Mouse (Mus musculus) neural tube, embryonic 11.5 days (tissue): Measurements from ENCODE around the gene Srsf5. TPM values are rescaled to one million over a fixed set of nuclear protein-coding genes. Genes with fewer than 3 reads are reported as not detected.
"Not testable (repeated sequence)": the region's sequence is repeated elsewhere in the genome, so short reads cannot be mapped to it uniquely, and the experiment has no call there.

Source experiments
- ATAC-seq: fragments of 200-750 bp; cut with Nextera tagmentation; 2 replicates; pipeline ENCODE4 v1.8.0; 2017; ENCODE audit warnings: moderate number of reproducible peaks, mild to moderate bottlenecking, moderate TSS enrichment, moderate library complexity; ENCODE audit not compliant: insufficient read depth, low FRiP score, low TSS enrichment
- DNase-seq: peaks from one replicate; pipeline ENCODE4 v3.0.0-alpha.2; 2015; ENCODE audit warnings: low spot score
- H3K27ac ChIP-seq: fragments of 300-500 bp; sonication (generic); 2 replicates; pipeline ENCODE4 v1.5.1; 2014; ENCODE audit warnings: low read depth, mild to moderate bottlenecking, low read length
- H3K27me3 ChIP-seq: fragments of 300-500 bp; sonication (generic); 2 replicates; pipeline ENCODE4 v1.6.1; 2014; ENCODE audit warnings: mild to moderate bottlenecking, low read length, mixed read lengths; ENCODE audit not compliant: control insufficient read depth, insufficient read depth
- H3K36me3 ChIP-seq: fragments of 300-500 bp; sonication (generic); 2 replicates; pipeline ENCODE4 v1.6.1; 2014; ENCODE audit warnings: mild to moderate bottlenecking, low read length, moderate library complexity, mixed read lengths; ENCODE audit not compliant: control insufficient read depth, insufficient read depth
- H3K4me1 ChIP-seq: fragments of 300-500 bp; sonication (generic); 2 replicates; pipeline ENCODE4 v1.6.1; 2014; ENCODE audit warnings: low read length, mixed read lengths; ENCODE audit not compliant: control insufficient read depth, insufficient read depth
- H3K4me2 ChIP-seq: fragments of 300-500 bp; sonication (generic); 2 replicates; pipeline ENCODE4 v1.6.1; 2014; ENCODE audit warnings: low read depth, mild to moderate bottlenecking, moderate library complexity
- H3K4me3 ChIP-seq: fragments of 300-500 bp; sonication (generic); 2 replicates; pipeline ENCODE4 v1.5.1; 2014; ENCODE audit warnings: low read depth, low read length
- H3K9ac ChIP-seq: fragments of 300-500 bp; sonication (generic); 2 replicates; pipeline ENCODE4 v1.6.1; 2014; ENCODE audit warnings: mild to moderate bottlenecking, low read length
- H3K9me3 ChIP-seq: fragments of 300-500 bp; sonication (generic); 2 replicates; pipeline ENCODE4 v1.6.1; 2016; ENCODE audit warnings: low read length; ENCODE audit not compliant: control insufficient read depth
- WGBS: fragments of 180-500 bp; shearing (Covaris S2); extraction: QIAGEN DNeasy Blood & Tissue Kit; methylation state at CpG from one replicate; pipeline ENCODE4 v1.1.7; 2014; 5-methylcytosine and 5-hydroxymethylcytosine counted together
- polyA plus RNA-seq: library from polyadenylated mRNA; unstranded; fragments of >200 nt; fragmentation: Nextera tagmentation; extraction: Ambion mirVana; gene quantifications from 2 replicates; pipeline ENCODE4 v1.2.1, GENCODE M21; 2014

The Srsf5 gene
- polyA plus RNA-seq, 1 experiment from 2014 or later = 413 TPM

DNA sequence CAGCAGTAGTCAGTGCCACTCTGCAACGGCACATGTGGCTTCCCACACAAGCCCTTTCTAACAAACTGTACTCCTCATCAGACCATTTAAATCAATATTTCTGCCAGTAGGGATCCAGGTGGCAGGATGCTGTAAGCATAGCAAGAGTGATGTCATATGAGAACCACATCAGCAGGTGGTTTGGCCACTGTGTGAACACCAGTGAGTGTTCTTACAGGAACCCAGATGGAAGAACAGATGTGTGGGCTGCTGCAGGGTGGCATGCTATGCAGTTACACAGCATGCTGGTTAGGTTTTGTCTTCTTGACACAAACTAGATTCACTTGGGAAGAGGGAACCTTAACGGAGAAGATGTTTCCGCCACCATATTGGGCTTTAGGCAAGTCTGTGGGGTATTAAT lies 3.4 kb upstream of the Srsf5 start:
- ATAC-seq = no peak
- Histone ChIP-seq H3K9ac (no peak overlapping the region), H3K36me3 (no peaks in the 10 kb centered on the region), H3K4me3 (no peak overlapping the region), H3K4me2 (no peak overlapping the region), H3K27ac (no peak overlapping the region), H3K9me3 (no peaks in the 10 kb centered on the region), H3K27me3 (no peaks in the 10 kb centered on the region), H3K4me1 (no peaks in the 10 kb centered on the region)
- WGBS = 97% methylated on average over 3 of the region's 3 CpGs
- DNase-seq = no peak

DNA sequence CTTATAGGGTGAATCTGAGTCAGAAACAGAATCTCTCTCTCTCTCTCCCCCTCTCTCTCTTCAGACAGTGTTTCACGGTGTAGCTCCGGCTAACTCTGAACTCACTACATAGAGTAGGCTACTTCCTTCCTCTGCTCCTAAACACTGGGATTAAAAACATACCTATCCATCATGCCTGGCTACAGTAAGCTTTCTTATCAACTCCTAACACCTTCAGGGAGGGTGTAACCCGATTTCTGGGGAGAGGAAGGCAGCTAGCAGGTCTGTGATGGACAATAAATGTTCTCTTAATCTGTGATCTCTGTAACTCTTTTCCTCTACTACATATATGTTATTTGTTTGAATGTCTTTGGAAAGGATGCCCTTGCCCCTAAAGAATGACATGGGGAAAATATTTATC lies 1.9 kb upstream of the Srsf5 start:
- 81% methylated on average over 3 of the region's 3 CpGs for WGBS
- H3K27me3 ChIP-seq = no peaks in the 10 kb centered on the region

DNA sequence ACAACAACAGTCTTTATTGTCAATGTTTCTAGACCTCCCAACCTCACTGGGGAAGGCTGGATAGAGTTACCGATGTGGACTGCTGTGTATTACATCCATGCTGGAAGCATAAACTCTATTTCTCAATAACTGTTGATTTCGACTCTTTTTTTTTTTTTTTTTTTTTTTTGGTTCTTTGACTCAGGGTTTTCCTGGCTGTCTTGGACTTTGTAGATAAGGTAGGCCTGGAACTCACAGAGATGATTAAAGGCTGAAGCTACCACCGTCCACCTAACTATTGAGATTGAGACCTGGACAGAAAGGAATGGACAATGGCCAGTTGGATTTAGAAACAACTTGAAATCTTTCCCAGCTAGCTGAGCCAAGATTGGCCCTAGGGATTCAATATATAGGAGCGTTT lies 1.1 kb upstream of the Srsf5 start:
- Histone ChIP-seq H3K9me3 (no peaks in the 10 kb centered on the region), H3K27ac (no peak overlapping the region), H3K9ac (no peak overlapping the region), H3K36me3 (peaks cover 5% of the 10 kb centered on the region), H3K4me1 (no peaks in the 10 kb centered on the region), H3K27me3 (no peaks in the 10 kb centered on the region), H3K4me3 (no peak overlapping the region), H3K4me2 (no peak overlapping the region)
- ATAC-seq (no peak), DNase-seq (no peak)
- WGBS = 93% methylated on average over 4 of the region's 4 CpGs

More for the DNA sequence above, 1.9 kb upstream of the Srsf5 start:
- ATAC-seq (no peak), DNase-seq (no peak)
- Histone ChIP-seq H3K9me3 (no peaks in the 10 kb centered on the region), H3K9ac (no peak overlapping the region), H3K4me1 (no peaks in the 10 kb centered on the region), H3K36me3 (peaks cover 5% of the 10 kb centered on the region), H3K4me2 (no peak overlapping the region), H3K4me3 (no peak overlapping the region), H3K27ac (no peak overlapping the region)

DNA sequence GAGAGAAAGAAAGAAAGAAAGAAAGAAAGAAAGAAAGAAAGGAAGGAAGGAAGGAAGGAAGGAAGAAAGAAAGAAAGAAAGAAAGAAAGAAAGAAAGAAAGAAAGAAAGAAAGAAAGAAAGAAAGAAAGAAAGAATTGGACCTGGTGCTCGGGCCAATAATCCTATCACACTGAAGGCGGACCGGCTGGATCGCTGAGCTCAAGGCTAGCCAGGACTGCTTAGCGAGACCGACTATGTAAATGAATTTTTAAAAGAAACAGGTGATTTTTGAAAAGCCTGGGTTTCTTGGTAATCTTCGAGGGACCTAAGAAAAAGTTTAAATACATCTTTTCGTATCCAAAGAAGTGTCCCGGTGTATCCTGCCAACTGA lies 356 bp upstream of the Srsf5 start:
- not testable (repeated sequence) for DNase-seq, H3K9me3 ChIP-seq, H3K27ac ChIP-seq, H3K36me3 ChIP-seq, H3K27me3 ChIP-seq, H3K4me1 ChIP-seq, H3K9ac ChIP-seq
- Histone ChIP-seq H3K4me2 (peak overlapping the region; percentile 35), H3K4me3 (peak overlapping the region; percentile 84)
- peak; percentile 29; the same call in 1 of the 2 replicates for ATAC-seq
- WGBS = 1% methylated on average over 9 of the region's 9 CpGs

DNA sequence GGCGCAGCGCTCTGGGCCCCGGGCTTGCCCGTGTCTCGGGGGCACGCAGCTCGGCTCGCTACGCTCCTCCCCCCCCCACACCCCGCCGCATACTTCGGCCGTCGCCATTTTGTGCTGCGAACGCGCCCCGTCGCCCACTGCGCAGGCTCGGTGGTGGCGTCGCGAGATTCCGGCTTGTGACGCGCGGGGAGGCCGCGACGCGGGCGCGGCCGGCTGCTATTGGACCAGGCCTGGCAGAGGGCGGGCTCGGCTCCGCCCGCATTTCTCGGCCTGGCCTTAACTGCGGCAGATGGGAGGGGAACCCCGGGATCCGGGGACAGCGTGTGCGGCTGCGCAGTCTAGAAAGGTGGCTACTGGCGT lies 672 bp downstream of the Srsf5 start:
- Histone ChIP-seq H3K36me3 (peaks cover 6% of the 10 kb centered on the region), H3K27me3 (no peaks in the 10 kb centered on the region), H3K9me3 (no peaks in the 10 kb centered on the region), H3K9ac (peak overlapping the region; percentile 87), H3K4me1 (no peaks in the 10 kb centered on the region), H3K4me3 (peak overlapping the region; percentile 84), H3K4me2 (peak overlapping the region; percentile 62), H3K27ac (peak overlapping the region; percentile 80)
- peak; percentile 97 for ATAC-seq
- DNase-seq = peak; percentile 99
- WGBS = under 1% methylated on average over 46 of the region's 47 CpGs

DNA sequence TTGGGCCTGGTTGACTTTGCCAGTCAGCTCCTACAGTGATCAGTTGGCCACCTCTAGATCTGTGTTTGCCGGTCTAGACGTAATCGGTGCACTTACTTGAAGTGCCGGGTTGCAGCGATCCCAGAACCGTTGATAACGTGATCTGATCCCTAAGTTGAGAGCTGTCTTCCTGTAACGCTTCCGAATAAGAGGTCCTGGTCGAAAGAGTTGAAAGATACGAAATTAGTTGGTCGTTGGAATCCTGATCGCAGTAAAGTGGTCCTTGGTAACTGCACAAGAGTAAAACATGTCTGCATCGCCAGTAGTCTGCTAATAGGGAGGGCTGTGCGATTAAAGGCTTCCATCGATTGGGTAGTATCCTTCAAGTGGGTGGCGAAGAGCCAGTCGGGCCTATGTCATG lies 2.9 kb downstream of the Srsf5 start:
- no peak overlapping the region for H3K4me2 ChIP-seq
- H3K9me3 ChIP-seq = no peaks in the 10 kb centered on the region
- H3K27me3 ChIP-seq = no peaks in the 10 kb centered on the region
- 97% methylated on average over 18 of the region's 18 CpGs for WGBS
- H3K4me1 ChIP-seq = no peaks in the 10 kb centered on the region
- DNase-seq (no peak), ATAC-seq (no peak)
- no peak overlapping the region for H3K4me3 ChIP-seq
- H3K27ac ChIP-seq = no peak overlapping the region
- H3K36me3 ChIP-seq = peaks cover 9% of the 10 kb centered on the region
- H3K9ac ChIP-seq = no peak overlapping the region

DNA sequence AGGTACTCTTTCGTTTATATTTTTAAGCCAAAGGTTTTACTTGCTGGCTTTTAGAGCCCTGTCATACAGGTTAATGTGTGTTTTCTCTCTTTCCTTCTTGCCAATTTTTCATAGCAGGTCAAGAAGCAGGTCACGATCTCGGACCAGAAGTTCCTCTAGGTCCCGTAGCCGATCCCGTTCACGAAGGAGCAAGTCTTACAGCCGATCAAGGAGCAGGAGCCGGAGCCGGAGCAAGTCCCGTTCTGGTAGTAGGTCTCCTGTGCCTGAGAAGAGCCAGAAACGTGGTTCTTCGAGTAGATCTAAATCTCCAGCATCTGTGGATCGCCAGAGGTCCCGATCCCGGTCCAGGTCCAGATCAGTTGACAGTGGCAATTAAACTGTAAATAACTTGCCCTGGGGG lies 4.3 kb downstream of the Srsf5 start:
- not testable (repeated sequence) for H3K4me2 ChIP-seq, H3K4me3 ChIP-seq, H3K9ac ChIP-seq, DNase-seq, H3K27ac ChIP-seq, H3K4me1 ChIP-seq, H3K9me3 ChIP-seq, ATAC-seq, H3K27me3 ChIP-seq
- 96% methylated on average over 15 of the region's 16 CpGs for WGBS
- H3K36me3 ChIP-seq = peaks cover 12% of the 10 kb centered on the region

DNA sequence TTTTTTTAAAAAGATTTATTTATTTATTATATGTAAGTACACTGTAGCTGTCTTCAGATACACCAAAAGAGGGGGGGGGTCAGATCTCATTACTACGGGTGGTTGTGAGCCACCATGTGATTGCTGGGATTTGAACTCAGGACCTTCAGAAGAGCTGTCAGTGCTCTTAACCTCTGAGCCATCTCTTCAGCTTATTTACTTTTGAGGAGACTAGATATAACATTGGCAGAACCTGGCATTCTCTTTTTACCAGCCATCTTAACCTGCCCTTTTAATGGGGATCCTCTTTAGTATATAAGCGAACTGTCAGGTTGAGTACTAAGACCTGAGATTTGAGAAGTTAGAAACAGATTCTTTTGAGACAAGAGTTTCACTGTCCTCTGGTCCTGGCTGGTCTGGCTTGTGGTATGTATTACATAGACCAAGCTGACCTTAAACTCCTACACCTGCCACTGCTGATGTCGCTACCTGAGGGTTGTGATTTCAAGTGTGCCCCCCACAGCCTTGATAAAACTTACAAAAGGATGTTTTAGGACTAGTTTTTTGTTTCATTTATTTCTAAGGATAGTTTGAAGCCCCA lies 6.4 kb downstream of the Srsf5 start:
- Histone ChIP-seq H3K4me2 (no peak overlapping the region), H3K27ac (no peak overlapping the region), H3K27me3 (no peaks in the 10 kb centered on the region), H3K4me1 (no peaks in the 10 kb centered on the region), H3K36me3 (peaks cover 15% of the 10 kb centered on the region), H3K9me3 (no peaks in the 10 kb centered on the region), H3K9ac (no peak overlapping the region), H3K4me3 (no peak overlapping the region)
- no peak for ATAC-seq
- WGBS = 92% methylated on average over 3 of the region's 3 CpGs
- no peak for DNase-seq

DNA sequence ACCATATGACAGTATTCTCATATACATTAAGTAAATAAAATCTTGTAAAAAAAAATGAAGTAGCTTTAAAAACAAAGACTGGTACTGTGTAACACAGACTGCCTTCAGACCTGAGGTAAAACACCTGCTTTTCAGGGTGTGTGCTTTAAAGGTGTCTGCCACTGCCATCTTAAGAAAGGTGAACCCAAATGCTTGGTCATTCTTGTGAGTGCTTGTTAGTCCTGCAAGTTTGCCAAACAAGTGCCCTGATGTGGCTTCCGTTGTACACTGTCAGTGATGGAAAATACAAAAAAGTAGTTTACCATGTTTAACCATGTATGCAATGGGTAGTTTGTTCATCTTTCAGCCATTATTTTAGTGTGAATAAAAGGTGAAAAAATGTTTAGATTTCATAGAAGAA lies 7.2 kb downstream of the Srsf5 start:
- ATAC-seq (no peak), DNase-seq (no peak)
- Histone ChIP-seq H3K36me3 (peaks cover 13% of the 10 kb centered on the region), H3K9me3 (no peaks in the 10 kb centered on the region), H3K27me3 (no peaks in the 10 kb centered on the region), H3K4me1 (no peaks in the 10 kb centered on the region), H3K9ac (no peak overlapping the region), H3K4me3 (no peak overlapping the region), H3K4me2 (no peak overlapping the region), H3K27ac (no peak overlapping the region)
- WGBS = 98% methylated on average over 1 of the region's 1 CpGs
